Mouse (Mus musculus) bone marrow macrophage, adult 2 months (primary cell): ENCODE measurements around the gene Gsta4.

ENCODE experiments used
- CTCF ChIP-seq: IDR thresholded peaks from 2 replicates; pipeline ENCODE4 v1.5.1; 2012; ENCODE audit warnings: low read depth, mild to moderate bottlenecking, low read length, moderate library complexity
- POLR2A ChIP-seq: IDR thresholded peaks from 2 replicates; pipeline ENCODE4 v1.6.1; 2012; ENCODE audit warnings: mild to moderate bottlenecking, low read depth, low read length, borderline replicate concordance

- no peak for TF ChIP-seq CTCF
- TF ChIP-seq POLR2A, result no peak
Measured at GRCm38 (mm10) chr9:78223221-78223902, 40.8 kb downstream of the Gsta4 start.
